Mouse (Mus musculus) ES-Bruce4 (cell line): Measurements from ENCODE around the gene Tomm70a.

Source experiments
- CTCF ChIP-seq: IDR thresholded peaks from one replicate; pipeline ENCODE4 v1.8.1; 2011; ENCODE audit warnings: low read depth, low read length
- EP300 ChIP-seq: IDR thresholded peaks from 2 replicates; pipeline ENCODE4 v1.6.1; 2011; ENCODE audit warnings: low read depth, low read length; ENCODE audit not compliant: insufficient read depth
- POLR2A ChIP-seq: IDR thresholded peaks from one replicate; pipeline ENCODE4 v1.8.1; 2011; ENCODE audit warnings: low read length; ENCODE audit not compliant: insufficient read depth

- TF ChIP-seq EP300 (no peak), CTCF (no peak), POLR2A (no peak)
Measured at GRCm38 (mm10) chr16:57157076-57157475, 35.6 kb downstream of the Tomm70a start.
